Mouse (Mus musculus) bone marrow macrophage, adult 2 months (primary cell): ENCODE data around the gene Pdpk1.

Experiments used
- CTCF ChIP-seq: IDR thresholded peaks from 2 replicates; pipeline ENCODE4 v1.5.1; 2012; ENCODE audit warnings: low read depth, mild to moderate bottlenecking, low read length, moderate library complexity
- POLR2A ChIP-seq: IDR thresholded peaks from 2 replicates; pipeline ENCODE4 v1.6.1; 2012; ENCODE audit warnings: mild to moderate bottlenecking, low read depth, low read length, borderline replicate concordance

DNA sequence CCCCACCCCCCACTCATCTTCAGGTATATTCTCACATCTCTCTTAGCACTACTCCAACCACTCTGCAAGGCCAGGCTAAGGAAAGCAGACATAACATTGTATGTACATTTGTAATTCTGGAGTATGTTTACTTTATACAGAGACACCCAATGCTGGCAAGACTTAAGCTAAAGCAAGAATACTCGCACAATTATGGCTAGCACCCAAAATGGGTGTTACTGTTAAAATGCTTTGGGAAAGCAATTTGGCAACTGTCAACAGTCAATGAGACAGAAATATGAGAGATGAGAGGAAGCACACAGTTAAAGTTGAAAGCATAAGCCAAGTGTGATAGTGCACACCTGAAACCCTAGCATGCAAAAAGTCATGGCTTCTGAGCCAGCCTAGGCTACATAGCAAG lies 39.5 kb downstream of the Pdpk1 start:
- TF ChIP-seq POLR2A: no peak
- TF ChIP-seq CTCF: no peak
